Mouse (Mus musculus) 416B (cell line): ENCODE measurements around the gene Gm21310.
"Not testable (repeated sequence)": the region's sequence is repeated elsewhere in the genome, so short reads cannot be mapped to it uniquely, and the experiment has no call there.

Experiments used
- DNase-seq: peaks from one replicate; pipeline ENCODE4 v3.0.0; 2011; ENCODE audit warnings: low read depth

Gm21310 gene

GRCm38 (mm10) chrY:10147083-10147482, at the start of gene Gm21310:
Gene Gm21310, minus strand, starts transcription at chrY:10147183.
- DNase-seq = not testable (repeated sequence)
